Mouse (Mus musculus) brain, embryonic 14.5 days (tissue): ENCODE results near the gene Hpf1.

Source experiments
- CTCF ChIP-seq: fragments of 200-500 bp; IDR thresholded peaks from 2 replicates; pipeline ENCODE4 v1.5.1; 2012; ENCODE audit warnings: inconsistent platforms, mild to moderate bottlenecking, moderate library complexity, borderline replicate concordance; ENCODE audit not compliant: insufficient read depth, insufficient read length; ENCODE audit errors: extremely low read depth
- POLR2A ChIP-seq: fragments of 200-500 bp; IDR thresholded peaks from 2 replicates; pipeline ENCODE4 v1.6.1; 2012; ENCODE audit warnings: mild to moderate bottlenecking, inconsistent platforms, borderline replicate concordance; ENCODE audit not compliant: poor library complexity, insufficient read depth, insufficient read length, severe bottlenecking; ENCODE audit errors: extremely low read depth

DNA sequence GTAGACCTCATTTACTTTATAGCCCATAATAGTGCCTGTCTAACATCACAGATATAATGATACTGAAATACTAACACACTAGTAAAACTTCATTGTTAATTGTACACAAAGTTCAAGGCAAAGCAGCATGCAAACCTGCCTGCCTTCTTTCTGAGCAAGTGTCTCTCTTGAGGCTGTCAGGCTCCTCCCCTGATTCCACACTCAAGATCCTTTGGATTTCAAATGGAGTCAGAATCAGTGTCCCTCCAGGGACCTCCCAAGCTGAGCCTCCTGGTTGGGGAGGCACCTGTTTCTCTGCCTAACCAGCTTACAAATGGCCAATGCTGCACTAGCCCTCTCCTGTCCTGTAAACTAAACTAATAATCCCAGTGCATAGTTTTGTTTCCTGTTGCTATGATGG, 32.1 kb upstream of the Hpf1 start:
- TF ChIP-seq CTCF (no peak), POLR2A (no peak)
